In the genomic region with DNA sequence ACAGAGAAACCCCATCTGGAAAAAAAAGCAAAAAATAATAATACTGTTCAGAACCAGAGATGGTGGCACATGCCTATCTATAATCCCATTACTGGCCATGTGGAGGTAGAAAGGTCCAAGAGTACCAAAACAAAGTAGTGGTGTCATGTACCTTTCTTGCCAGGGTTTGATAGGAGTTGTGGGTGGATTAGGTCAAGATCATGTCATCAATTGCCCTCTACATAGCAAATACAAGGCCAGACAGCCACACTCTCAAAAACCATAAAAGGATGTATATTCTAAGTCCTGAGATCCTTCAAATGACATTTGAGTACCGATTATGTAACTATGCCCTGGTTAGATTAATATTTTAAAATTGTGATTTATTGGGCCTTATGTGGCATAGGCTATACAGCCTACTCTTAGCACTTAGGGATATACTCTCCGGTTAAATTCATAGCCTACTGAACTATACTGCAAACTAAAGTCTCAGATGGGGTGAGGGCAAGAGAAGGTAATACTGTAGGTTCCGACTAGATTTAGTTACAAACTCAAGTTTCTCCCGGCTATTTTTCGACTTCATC, we compare ENCODE assay signal across 8 mouse cellular contexts. TPM values are rescaled to one million over a fixed set of nuclear protein-coding genes. Genes with fewer than 3 reads are reported as not detected.
DNase-seq lines count a peak whose midpoint lies in the region; ATAC-seq and TF ChIP-seq lines count a peak whose summit lies in the region.

No protein-coding gene starts in this region.

- 11% methylated on average over 5 of the region's 5 CpGs for WGBS in bone marrow, adult 2 months
- 18% methylated on average over 5 of the region's 5 CpGs for WGBS in hindbrain, embryonic 11.5 days
- WGBS in midbrain, embryonic 15.5 days = 19% methylated on average over 5 of the region's 5 CpGs

- no peak for ATAC-seq in hindbrain, embryonic 11.5 days (ENCODE audit: low FRiP score)
- no peak for ATAC-seq in midbrain, embryonic 15.5 days (replicated peaks)

- intact Hi-C loops in left cerebral cortex, postnatal 10 days (cut with DNase I) = no loop called here

- DNase-seq in kidney, adult 9 months = peak; percentile 35
- DNase-seq in kidney, postnatal 4 days = no peak
- peak; percentile 19 for DNase-seq in hindbrain, embryonic 11.5 days (ENCODE audit: low spot score)
- no peak for DNase-seq in left cerebral cortex, adult 8-10 months (ENCODE audit: low spot score in 2 of 2)
- no peak for DNase-seq in layer of hippocampus, adult 11-12 months (ENCODE audit: low spot score)
- DNase-seq in left cerebral cortex, postnatal 10 days (ENCODE audit: extremely low spot score in 1 of 2, low spot score in 2 of 2) = no peak

- H3K9ac ChIP-seq in hindbrain, embryonic 11.5 days (ENCODE audit: low read depth, low read length) = peak overlapping the region; percentile 100
- peak overlapping the region; percentile 83 for H3K9ac ChIP-seq in midbrain, embryonic 15.5 days

- H3K36me3 ChIP-seq in hindbrain, embryonic 11.5 days (ENCODE audit: control insufficient read depth, insufficient read depth, low read length) = no peaks in the 10 kb centered on the region
- H3K36me3 ChIP-seq in midbrain, embryonic 15.5 days (replicated peaks) = peaks cover 6% of the 10 kb centered on the region; the same call in 1 of the 2 replicates

- no peak for TF ChIP-seq CTCF in bone marrow, adult 2 months (IDR thresholded peaks at IDR 0.05; ENCODE audit: control insufficient read depth, insufficient read depth, low read length)

- no peak overlapping the region for H3K27ac ChIP-seq in bone marrow, adult 2 months (ENCODE audit: control insufficient read depth, insufficient read depth, low read depth, low read length, poor library complexity)
- H3K27ac ChIP-seq in hindbrain, embryonic 11.5 days (ENCODE audit: low read depth, low read length) = peak overlapping the region; percentile 99
- H3K27ac ChIP-seq in midbrain, embryonic 15.5 days = peak overlapping the region; percentile 99

- H3K4me3 ChIP-seq in bone marrow, adult 2 months (replicated peaks; ENCODE audit: control insufficient read depth, low read depth, low read length) = peak overlapping the region; percentile 33
- peak overlapping the region; percentile 92 for H3K4me3 ChIP-seq in hindbrain, embryonic 11.5 days (ENCODE audit: low read depth, low read length)
- H3K4me3 ChIP-seq in midbrain, embryonic 15.5 days = peak overlapping the region; percentile 61

- H3K9me3 ChIP-seq in hindbrain, embryonic 11.5 days (ENCODE audit: control insufficient read depth, low read length) = no peaks in the 10 kb centered on the region
- H3K9me3 ChIP-seq in midbrain, embryonic 15.5 days = no peaks in the 10 kb centered on the region

- peak overlapping the region; percentile 60 for H3K4me2 ChIP-seq in hindbrain, embryonic 11.5 days (replicated peaks; ENCODE audit: low read depth, low read length)
- peak overlapping the region; percentile 62 for H3K4me2 ChIP-seq in midbrain, embryonic 15.5 days

- TF ChIP-seq POLR2A in bone marrow, adult 2 months (IDR thresholded peaks at IDR 0.05; ENCODE audit: borderline replicate concordance, control insufficient read depth, low read depth, low read length) = no peak

- H3K4me1 ChIP-seq in bone marrow, adult 2 months (ENCODE audit: control insufficient read depth, insufficient read depth, low read length) = no peaks in the 10 kb centered on the region
- H3K4me1 ChIP-seq in hindbrain, embryonic 11.5 days (replicated peaks; ENCODE audit: control insufficient read depth, insufficient read depth, low read length) = 0 out of 2 replicates have a peak, but pooled peaks cover 4% of the 10 kb centered on the region
- H3K4me1 ChIP-seq in midbrain, embryonic 15.5 days = peaks cover 17% of the 10 kb centered on the region

- H3K27me3 ChIP-seq in hindbrain, embryonic 11.5 days (ENCODE audit: control insufficient read depth, insufficient read depth, low read length) = no peaks in the 10 kb centered on the region
- no peaks in the 10 kb centered on the region for H3K27me3 ChIP-seq in midbrain, embryonic 15.5 days (replicated peaks)

RNA-seq across cellular contexts. Expression of a gene that starts 0.8 kb away (rescaled TPM):
- 9.2 and 11.1 TPM in 2 replicates for polyA plus RNA-seq in bone marrow, adult 2 months (2011; ENCODE audit: insufficient read depth, insufficient read length, low replicate concordance, missing spikeins)
- polyA plus RNA-seq in hindbrain, embryonic 11.5 days (2014; fragmentation: Nextera tagmentation; extraction: Ambion mirVana) = 26.2 and 31.8 TPM in 2 replicates
- polyA plus RNA-seq in midbrain, embryonic 15.5 days (2015; fragmentation: Nextera tagmentation; extraction: Ambion mirVana) = 16.2 and 16.7 TPM in 2 replicates
- 10 to 100 TPM in 3 of 4 experiments, 1 to 10 TPM in 1; 9.2 to 11.1 (median 10.6) TPM for total RNA-seq in left cerebral cortex, adult 8-10 months (2022)
- 1 to 10 TPM; 8.2 to 9.4 TPM for total RNA-seq in left cerebral cortex, postnatal 10 days (2021)

RNA-seq across cellular contexts. Expression of a gene that starts 42.1 kb away (rescaled TPM):
- 49.4 and 54.4 TPM in 2 replicates for polyA plus RNA-seq in bone marrow, adult 2 months (2011; ENCODE audit: insufficient read depth, insufficient read length, low replicate concordance, missing spikeins)
- polyA plus RNA-seq in hindbrain, embryonic 11.5 days (2014; fragmentation: Nextera tagmentation; extraction: Ambion mirVana) = 23.2 and 32.7 TPM in 2 replicates
- 40.3 and 43.1 TPM in 2 replicates for polyA plus RNA-seq in midbrain, embryonic 15.5 days (2015; fragmentation: Nextera tagmentation; extraction: Ambion mirVana)
- 100 to 1,000 TPM in 1 of 4 experiments, 10 to 100 TPM in 3; 89.3 to 101 (median 94.8) TPM for total RNA-seq in left cerebral cortex, adult 8-10 months (2022)
- total RNA-seq in left cerebral cortex, postnatal 10 days (2021) = 10 to 100 TPM; 88.9 to 90.7 TPM

Comparison
In these comparisons a context has a peak if more than half of its experiments do, and no peak if none do; other contexts are left out.
1. DNase-seq: peak in kidney, adult 9 months (single experiment) and hindbrain, embryonic 11.5 days (single experiment); none in kidney, postnatal 4 days (0 of 2), left cerebral cortex, adult 8-10 months (0 of 2), layer of hippocampus, adult 11-12 months (single experiment) and left cerebral cortex, postnatal 10 days (0 of 2).
2. H3K4me3 ChIP-seq: peak in every context shown above with its lines; median percentile 92 in hindbrain, embryonic 11.5 days; 61 in midbrain, embryonic 15.5 days; 33 in bone marrow, adult 2 months.